Mouse (Mus musculus): Measurements from ENCODE around the gene Tmem35b.

The Tmem35b gene

DNA sequence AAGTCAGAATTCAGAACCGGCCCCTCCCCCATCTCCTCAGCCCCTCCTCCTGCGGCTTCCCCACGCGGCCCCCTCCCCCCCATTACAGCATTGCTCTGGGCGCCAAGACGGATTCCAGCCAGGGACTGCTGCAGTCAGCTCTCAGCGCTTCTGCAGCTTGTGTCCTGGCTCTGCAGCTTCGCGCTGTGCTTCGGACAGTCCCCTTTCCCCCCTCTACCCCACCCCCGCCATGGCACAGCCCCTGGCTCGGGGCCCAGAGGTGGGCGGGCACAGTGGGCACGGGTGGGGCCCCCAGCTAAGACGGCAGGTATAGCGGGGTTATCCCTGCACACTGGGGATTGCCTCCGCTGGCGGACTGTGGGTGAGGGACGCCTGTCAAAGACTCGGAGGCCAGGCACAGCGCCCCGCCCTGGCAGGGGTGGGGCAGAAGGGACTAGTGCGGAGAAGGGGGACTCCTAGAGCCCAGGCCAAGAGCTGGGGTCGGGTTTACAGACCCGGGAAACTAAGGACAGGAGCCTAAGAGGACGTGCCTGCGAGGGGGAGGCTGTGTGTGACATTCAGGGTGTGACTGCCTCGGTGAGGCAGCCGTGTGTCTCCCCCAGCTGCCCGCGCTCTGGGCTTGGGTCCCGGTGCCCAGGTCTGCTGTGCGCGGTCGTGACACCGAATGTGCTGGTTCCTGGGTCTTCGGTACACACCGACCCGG is 44.9 kb downstream of the Tmem35b start:
- no peak for DNase-seq (ENCODE audit: low read depth, low spot score)

DNA sequence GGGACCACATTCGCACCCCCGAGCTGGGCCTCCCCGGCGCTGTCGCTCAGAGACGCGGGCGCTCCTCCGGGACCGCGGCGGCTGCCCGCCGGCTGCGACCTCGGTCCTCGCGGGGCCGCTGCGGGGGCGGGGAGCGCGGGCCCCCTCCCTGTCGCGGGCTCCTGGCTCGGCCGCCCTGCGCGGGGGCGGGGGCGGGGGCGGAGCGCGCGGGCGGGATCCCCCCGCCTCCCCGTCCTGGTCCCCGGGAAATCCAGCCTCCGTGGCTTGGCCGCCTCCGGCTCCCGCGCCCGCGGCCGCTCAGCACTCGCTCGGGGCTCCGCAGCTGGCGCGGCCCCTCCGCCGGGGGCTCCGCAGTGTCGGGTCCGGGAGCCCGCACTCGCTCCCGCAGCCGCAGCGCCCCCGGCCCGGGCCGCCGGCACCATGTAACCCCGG is 45.4 kb downstream of the Tmem35b start, which contains the start of gene Dlgap3:
Gene Dlgap3 (plus strand): TSS at position 291 of the 432 bp plus-strand sequence.
- DNase-seq (ENCODE audit: low read depth, low spot score) = no peak

DNA sequence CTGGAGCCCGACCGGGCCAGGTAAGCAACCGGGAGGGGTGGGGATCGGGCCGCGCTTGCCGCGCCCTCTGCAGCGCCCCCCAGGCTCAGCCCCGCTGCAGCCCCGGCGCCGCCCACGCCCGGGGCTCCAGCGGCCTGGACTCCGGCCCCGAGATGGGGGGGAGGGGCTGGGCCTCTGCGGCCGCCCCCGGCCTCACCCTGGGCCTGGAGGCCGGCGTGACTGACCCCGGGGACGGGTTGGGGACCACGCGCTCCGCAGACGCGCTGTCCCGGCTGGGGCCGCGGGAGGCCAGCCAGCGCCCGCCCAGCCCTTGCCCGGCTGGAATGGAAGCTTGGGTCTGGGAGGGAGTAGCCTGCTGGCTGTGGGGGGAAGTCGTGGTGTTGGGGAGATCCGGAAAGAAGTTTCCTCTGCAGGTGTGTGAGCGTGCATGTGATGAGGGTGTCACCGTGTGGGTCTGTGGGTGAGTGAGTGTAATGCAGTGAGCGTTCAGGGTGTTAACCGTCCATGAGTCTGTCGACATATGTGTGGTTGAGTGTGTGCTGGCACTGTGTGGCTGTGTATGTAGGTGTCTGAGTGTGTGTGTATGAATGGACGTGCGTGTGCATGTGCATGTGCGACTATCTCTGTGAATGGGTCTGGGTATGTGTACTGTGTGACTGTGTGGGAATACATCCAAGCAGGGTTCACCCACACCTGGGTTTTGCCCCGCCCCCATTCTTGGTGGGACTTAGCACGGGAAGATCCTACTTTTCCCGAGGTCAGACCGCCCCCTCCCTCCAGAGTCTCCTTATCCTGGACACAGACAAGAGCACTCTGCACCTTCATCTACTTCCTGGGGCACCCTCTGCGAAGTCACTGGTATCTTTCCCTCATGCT is 46.1 kb downstream of the Tmem35b start:
- DNase-seq (ENCODE audit: low read depth, low spot score) = no peak

DNA sequence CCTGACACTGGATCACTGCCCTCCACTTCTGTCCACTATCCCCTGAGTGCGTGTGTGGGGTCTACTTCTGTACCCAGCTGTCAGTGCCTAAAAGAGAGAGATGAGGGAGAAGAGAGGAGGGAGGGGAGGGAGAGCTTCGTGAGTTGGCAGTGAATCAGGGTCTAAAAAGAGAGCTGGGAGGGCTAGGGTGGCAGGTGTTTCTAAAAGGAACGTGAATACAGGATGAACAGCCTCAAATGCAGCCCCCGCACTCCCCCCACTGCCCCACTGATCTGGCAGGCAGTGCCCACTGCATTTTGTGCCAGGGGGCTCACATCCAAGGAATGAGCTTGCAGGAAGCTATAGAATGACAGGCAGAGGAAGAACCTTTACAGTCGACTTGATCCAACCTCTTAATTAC is 47.4 kb downstream of the Tmem35b start:
- no peak for DNase-seq (ENCODE audit: low read depth, low spot score)

DNA sequence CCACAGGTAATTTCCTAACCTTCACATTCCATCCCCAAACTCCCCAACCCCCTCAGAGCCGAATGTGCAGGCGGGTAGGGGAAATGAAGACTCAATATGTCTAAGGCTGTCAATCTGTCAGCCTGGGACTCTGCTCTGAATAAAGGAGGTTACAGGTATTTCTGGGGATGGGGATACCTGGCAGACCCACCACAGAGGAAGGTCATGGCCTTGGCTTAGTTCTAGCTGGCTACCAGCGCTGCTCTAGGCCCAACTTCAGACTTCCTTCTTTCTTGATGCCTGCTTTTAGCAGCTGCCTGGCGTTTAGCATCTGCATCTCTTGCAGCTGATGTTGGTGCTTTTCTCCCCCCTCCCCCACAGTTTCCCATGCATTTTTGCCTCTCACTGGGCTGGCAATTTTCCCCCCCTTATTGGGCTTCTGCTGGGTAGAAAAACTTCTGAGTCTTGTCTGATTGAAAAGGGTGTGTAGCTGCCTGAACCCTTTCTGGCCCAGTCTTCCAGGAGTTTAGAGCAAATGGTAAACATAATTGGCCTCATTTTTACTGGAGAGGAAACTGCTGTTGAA is 47.9 kb downstream of the Tmem35b start:
- DNase-seq (ENCODE audit: low read depth, low spot score) = no peak

DNA sequence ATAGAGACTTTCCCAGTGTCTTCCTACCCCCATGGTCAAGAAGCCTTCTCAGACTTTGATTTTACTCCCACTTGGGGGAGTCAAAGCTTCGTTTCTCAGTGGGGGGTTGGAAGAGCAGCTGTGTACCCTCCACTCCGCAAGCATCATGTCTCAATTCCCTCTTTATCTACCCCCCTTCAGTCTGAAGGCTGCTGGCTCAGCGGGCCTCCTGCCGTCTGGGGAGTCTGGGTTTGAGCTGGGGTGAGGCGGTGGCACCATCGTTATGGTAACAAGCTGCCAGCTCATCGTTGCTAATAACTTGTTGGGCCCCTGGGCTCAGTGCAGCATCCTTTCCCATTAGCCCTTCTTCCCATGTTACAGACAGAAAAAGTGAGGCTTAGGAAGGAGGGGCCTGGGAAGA is 48.6 kb downstream of the Tmem35b start:
- DNase-seq (ENCODE audit: low read depth, low spot score) = no peak

DNA sequence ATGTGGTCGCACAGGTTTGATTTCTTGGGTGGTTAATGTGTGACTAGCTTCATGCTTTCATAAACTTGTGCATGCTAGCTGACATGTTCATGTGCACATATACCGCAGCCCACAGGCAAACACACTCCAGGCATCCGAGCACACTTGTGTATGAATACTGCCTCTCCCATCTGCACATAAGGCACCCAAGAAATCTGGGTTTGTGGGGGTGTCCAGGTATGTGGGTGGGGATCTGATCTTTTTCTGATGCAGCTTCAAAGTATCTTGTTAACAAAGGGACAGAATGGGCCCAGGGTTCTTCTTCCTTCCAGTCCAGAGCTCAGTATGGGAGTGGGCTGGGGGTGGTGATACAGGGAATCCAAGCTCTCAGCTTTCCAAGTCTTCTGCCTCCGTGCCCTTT is 49.1 kb downstream of the Tmem35b start:
- no peak for DNase-seq (ENCODE audit: low read depth, low spot score)

DNA sequence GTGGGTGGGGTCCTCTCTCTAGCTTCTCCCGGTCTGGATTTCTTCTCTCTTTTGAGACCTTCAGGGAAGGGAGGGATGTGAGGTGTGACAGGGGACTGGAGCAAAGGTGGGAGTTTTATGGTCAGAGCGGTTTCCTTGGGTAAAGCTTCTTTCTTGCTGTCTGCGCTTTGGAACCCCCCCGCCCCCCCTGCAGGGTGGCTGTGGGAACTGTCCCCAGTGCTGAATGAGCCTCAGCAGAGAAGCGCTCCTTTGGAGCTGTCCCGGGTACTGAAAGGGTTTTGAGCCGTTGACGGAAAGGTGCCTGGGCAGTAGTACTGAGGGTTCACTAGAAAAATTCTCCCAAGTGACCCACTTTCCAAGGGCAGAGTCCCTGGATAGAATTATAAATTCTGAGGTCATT is 50.0 kb downstream of the Tmem35b start:
- DNase-seq (ENCODE audit: low read depth, low spot score) = no peak

DNA sequence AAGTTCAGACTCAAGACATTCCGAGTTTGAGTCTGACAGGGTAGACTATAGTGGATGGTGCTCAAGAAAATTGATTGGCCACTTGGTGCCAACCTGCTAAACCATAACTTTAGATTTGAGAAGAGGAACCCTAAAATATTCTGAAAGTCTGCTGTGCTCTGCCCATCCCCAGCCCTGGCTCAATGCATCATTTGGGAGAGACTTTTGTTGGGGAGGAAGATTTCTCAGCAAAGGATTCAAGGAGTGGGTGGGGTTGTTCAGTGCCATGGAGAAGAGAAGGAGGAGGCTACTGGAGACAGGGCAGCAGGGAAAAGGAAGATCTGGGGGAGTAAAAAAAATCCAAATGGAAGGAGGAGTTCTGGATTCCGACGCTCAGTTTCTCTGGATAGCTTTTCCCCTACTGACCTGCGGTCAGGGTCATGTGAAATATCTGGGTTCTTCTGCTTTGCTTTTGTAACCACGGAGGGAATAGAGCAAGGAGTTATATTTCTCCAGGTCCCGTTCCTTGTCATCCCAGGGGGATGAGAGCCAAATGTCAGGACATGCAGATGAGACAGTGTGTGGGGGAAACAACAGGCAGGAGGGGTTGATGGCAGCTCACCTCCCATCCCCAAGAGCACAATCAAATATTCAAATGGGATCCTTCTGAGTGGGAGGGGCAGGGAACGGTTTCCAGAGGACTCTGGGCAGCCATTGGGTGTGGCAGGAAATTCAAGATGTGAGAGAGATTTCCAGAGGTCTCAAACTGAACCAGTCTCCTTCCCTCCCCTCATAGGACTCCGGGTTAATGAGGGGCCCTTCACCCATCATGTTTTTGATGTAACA is 50.8 kb downstream of the Tmem35b start:
- no peak for DNase-seq (ENCODE audit: low read depth, low spot score)

DNA sequence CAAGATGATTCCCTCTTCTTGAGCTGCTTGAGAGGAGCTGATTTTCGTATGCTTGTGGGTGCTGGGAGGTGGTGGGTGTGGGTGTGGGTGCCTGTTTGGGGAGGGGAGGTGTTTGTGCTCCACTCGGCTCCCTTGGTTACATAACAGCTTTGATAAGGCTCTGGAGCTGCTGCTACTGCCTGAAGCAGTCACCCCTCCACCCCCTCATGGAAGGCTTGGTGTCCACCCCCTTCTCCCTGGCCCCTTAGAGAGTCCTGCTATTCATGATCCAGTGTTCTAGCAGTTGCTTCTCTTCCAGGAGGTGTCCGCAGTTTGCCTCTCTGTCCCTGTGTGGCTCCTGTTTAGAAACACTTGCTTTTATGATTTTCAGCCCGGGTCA is 51.4 kb downstream of the Tmem35b start:
- DNase-seq (ENCODE audit: low read depth, low spot score) = no peak

DNA sequence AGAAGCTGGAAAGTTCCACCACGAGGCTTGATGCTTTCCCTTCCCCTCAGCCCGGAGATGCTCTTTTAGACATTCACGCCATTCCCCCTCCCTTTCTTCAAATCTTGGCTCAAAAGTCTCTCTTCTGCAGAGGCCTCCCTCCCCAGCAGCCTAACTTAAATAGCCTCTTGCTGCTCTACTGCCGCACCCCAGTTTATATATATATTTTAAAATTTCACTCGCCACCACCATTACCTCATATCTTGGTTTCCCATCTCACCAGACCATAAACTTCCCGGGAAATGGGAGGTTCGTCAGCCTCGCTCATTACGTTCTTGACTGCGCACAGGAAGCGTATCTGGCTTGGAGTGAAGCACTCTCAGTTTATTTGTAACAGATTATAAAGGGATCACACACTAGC is 54.5 kb downstream of the Tmem35b start:
- no peak for DNase-seq (ENCODE audit: low read depth, low spot score)

DNA sequence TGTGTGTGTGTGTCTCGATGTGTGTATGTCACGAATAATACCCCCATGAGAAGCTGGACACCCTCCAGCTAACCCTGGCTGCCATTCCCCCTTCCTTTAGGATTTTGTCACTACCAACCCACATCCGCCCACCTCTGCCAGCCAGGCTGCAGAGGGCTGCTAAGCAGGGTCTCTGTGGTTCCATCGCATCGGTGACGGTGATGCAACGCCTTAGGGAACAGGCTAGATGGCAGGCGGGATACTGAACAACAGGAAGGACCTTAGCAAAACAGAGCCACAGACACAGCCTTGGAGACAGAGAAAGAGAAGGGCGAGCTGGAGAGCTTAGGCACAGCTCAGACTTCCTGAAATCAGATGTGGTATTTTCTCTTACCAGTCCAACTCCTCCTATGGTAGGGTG is 55.2 kb downstream of the Tmem35b start:
- no peak for DNase-seq (ENCODE audit: low read depth, low spot score)
